Mouse (Mus musculus) retina, postnatal 7 days (tissue): Measurements from ENCODE around the gene Apold1.

Source experiments
- DNase-seq: peaks from one replicate; pipeline ENCODE4 v3.0.0-alpha.2; 2012; ENCODE audit warnings: low read depth, low spot score

Apold1 gene

DNA sequence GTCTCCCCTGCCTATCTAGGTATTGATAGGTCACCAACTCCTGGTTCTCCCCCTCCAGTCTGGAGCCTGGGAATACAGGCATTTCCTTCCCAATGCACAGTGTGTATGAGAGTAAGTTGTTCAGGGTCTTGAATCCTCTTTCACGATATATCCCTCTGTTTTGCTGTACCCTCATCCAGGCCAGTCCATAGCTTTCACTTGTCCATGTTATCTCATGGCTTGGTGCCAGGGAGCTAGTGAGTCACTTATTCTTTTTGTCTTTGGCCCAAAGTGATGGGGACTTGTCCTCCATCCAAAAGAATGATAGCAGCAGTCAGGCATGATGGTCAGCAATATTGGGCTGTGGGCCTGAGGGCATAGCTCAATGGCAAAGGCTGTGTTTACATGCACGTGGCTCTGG lies 45.2 kb downstream of the Apold1 start:
- DNase-seq: no peak

DNA sequence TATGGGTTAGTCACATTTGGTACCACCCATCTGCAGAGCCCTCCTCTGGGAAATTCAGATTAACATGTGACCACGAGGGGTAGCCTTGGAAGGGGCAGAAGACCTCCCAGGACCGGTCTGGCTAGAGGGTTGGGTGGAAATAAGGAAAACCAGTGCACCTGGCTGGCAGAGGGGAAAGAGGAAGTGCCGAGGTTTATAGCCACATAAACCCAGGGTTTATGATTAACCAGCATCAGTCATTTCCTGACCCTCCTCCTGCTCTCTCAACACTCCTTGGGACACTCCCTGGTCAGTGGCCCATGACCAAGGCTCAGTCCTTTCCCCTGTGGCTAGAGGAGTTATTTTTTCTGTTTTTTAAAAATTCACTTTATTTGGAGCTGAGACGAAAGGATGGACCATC lies 47.7 kb downstream of the Apold1 start:
- no peak for DNase-seq
